Mouse (Mus musculus) 416B (cell line): ENCODE data around the gene Etfbkmt.
A peak's percentile ranks its signal among the peaks of the same experiment; 100 is the strongest.
"Not testable (repeated sequence)": the region's sequence is repeated elsewhere in the genome, so short reads cannot be mapped to it uniquely, and the experiment has no call there.

Source experiments
- DNase-seq: peaks from one replicate; pipeline ENCODE4 v3.0.0; 2011; ENCODE audit warnings: low read depth

Gene Etfbkmt

GRCm38 (mm10) chr6:149139471-149139870 is at the start of gene Etfbkmt:
Etfbkmt (plus strand) TSS chr6:149139849.
- DNase-seq, result no peak

GRCm38 (mm10) chr6:149092406-149092805 is 47.2 kb upstream of the Etfbkmt start:
- no peak for DNase-seq

GRCm38 (mm10) chr6:149093465-149093864 is 46.2 kb upstream of the Etfbkmt start:
- DNase-seq, result peak; percentile 69

GRCm38 (mm10) chr6:149094555-149094954 is 45.1 kb upstream of the Etfbkmt start:
- peak; percentile 36 for DNase-seq

- DNase-seq, result no peak
Measured at GRCm38 (mm10) chr6:149095389-149095788, 44.3 kb upstream of the Etfbkmt start.

GRCm38 (mm10) chr6:149096233-149096632 is 43.4 kb upstream of the Etfbkmt start:
- no peak for DNase-seq

- DNase-seq, result no peak
Measured at GRCm38 (mm10) chr6:149097276-149097675, 42.4 kb upstream of the Etfbkmt start.

GRCm38 (mm10) chr6:149098993-149099392 is 40.7 kb upstream of the Etfbkmt start:
- DNase-seq, result peak; percentile 72

GRCm38 (mm10) chr6:149100174-149101075 is 39.2 kb upstream of the Etfbkmt start:
- DNase-seq, result peak; percentile 74

GRCm38 (mm10) chr6:149101076-149101942 is 38.3 kb upstream of the Etfbkmt start, which contains the start of gene Dennd5b:
Dennd5b (minus strand) TSS chr6:149101680.
- DNase-seq, result peak; percentile 84

- no peak for DNase-seq
Measured at GRCm38 (mm10) chr6:149101943-149102243, 37.8 kb upstream of the Etfbkmt start.

- DNase-seq, result no peak
Measured at GRCm38 (mm10) chr6:149103451-149103850, 36.2 kb upstream of the Etfbkmt start.

GRCm38 (mm10) chr6:149107615-149108014 is 32.0 kb upstream of the Etfbkmt start:
- no peak for DNase-seq

GRCm38 (mm10) chr6:149108909-149109308 is 30.7 kb upstream of the Etfbkmt start:
- peak; percentile 71 for DNase-seq

- no peak for DNase-seq
Measured at GRCm38 (mm10) chr6:149116992-149117391, 22.7 kb upstream of the Etfbkmt start.

- DNase-seq, result no peak
Measured at GRCm38 (mm10) chr6:149118935-149119334, 20.7 kb upstream of the Etfbkmt start.

- DNase-seq, result peak; percentile 87
Measured at GRCm38 (mm10) chr6:149119853-149120252, 19.8 kb upstream of the Etfbkmt start.

GRCm38 (mm10) chr6:149123042-149123441 is 16.6 kb upstream of the Etfbkmt start:
- peak; percentile 47 for DNase-seq

- DNase-seq, result peak; percentile 93
Measured at GRCm38 (mm10) chr6:149126675-149127074, 13.0 kb upstream of the Etfbkmt start.

GRCm38 (mm10) chr6:149129870-149130269 is 9.8 kb upstream of the Etfbkmt start, which contains the start of gene Gm10203:
Gm10203 (plus strand) TSS chr6:149130170.
- DNase-seq, result not testable (repeated sequence)

- DNase-seq, result no peak
Measured at GRCm38 (mm10) chr6:149131111-149131510, 8.5 kb upstream of the Etfbkmt start.

- DNase-seq, result peak; percentile 94
Measured at GRCm38 (mm10) chr6:149132311-149133077, 7.2 kb upstream of the Etfbkmt start.
